Mouse (Mus musculus) midbrain, embryonic 10.5 days (tissue): Measurements from ENCODE around the gene Begain. TPM values are rescaled to one million over a fixed set of nuclear protein-coding genes. Genes with fewer than 3 reads are reported as not detected.
A peak's percentile ranks its signal among the peaks of the same experiment; 100 is the strongest.

Experiments
- DNase-seq: peaks from one replicate; pipeline ENCODE4 v3.0.0-alpha.2; 2017; ENCODE audit warnings: low spot score
- H3K27ac ChIP-seq: fragments of 300-500 bp; sonication (generic); replicated peaks from 2 replicates; pipeline ENCODE4 v1.5.1; 2016; ENCODE audit warnings: mild to moderate bottlenecking
- H3K27me3 ChIP-seq: fragments of 300-500 bp; sonication (generic); 2 replicates; pipeline ENCODE4 v1.6.1; 2016; ENCODE audit warnings: low read depth, mild to moderate bottlenecking; ENCODE audit not compliant: poor library complexity, severe bottlenecking
- H3K36me3 ChIP-seq: fragments of 300-500 bp; sonication (generic); 2 replicates; pipeline ENCODE4 v1.6.1; 2016; ENCODE audit warnings: mild to moderate bottlenecking, moderate library complexity
- H3K4me1 ChIP-seq: fragments of 300-500 bp; sonication (generic); 2 replicates; pipeline ENCODE4 v1.6.1; 2016
- H3K4me3 ChIP-seq: fragments of 300-500 bp; sonication (generic); 2 replicates; pipeline ENCODE4 v1.5.1; 2016; ENCODE audit warnings: mild to moderate bottlenecking, moderate library complexity
- H3K9me3 ChIP-seq: fragments of 300-500 bp; sonication (generic); replicated peaks from 2 replicates; pipeline ENCODE4 v1.6.1; 2016; ENCODE audit warnings: mild to moderate bottlenecking
- WGBS: fragments of 180-500 bp; shearing (Covaris S2); methylation state at CpG from one replicate; pipeline ENCODE4 v1.1.7; 2016; 5-methylcytosine and 5-hydroxymethylcytosine counted together
- polyA plus RNA-seq: library from polyadenylated mRNA; unstranded; fragments of >200 nt; fragmentation: Nextera tagmentation; extraction: Ambion mirVana; gene quantifications from 2 replicates; pipeline ENCODE4 v1.2.1, GENCODE M21; 2016

Begain gene
- 4.3 and 4.8 TPM in 2 replicates for polyA plus RNA-seq

DNA sequence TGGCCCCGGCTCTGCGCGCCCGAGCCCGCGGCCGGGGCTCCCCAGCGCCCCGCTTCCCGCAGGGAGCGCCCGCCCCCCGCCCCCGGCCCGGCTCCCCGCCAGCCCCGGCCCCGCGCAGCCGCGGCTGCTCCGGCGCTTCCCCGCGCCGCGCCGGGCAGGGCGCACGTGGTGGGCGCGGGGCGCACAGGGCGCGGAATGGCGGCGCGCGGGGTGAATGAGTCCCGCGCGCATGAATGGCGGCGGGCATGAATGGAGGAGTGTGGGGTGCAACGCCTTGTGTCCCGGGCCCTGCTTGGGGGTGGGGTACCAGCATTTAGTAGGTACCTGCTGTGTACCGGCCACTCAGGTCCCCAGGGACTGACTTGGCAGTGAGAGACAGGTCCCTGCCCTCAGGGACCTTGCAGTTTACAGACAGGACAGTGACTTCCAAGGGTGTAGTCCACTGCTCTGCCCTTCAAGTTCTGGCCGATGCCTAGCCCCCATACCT lies at the start of gene Begain:
TSS of gene Begain (minus strand) at position 51 of the 487 bp plus-strand sequence.
- Histone ChIP-seq H3K4me3 (peak within 1 kb of the TSS; percentile 68), H3K36me3 (no peaks in the 10 kb centered on the region), H3K9me3 (no peaks in the 10 kb centered on the region), H3K4me1 (peaks cover 23% of the 10 kb centered on the region), H3K27me3 (peaks cover 37% of the 10 kb centered on the region), H3K27ac (peak within 1 kb of the TSS; percentile 88)
- DNase-seq = peak; percentile 38
- 2% methylated on average over 48 of the region's 48 CpGs for WGBS

DNA sequence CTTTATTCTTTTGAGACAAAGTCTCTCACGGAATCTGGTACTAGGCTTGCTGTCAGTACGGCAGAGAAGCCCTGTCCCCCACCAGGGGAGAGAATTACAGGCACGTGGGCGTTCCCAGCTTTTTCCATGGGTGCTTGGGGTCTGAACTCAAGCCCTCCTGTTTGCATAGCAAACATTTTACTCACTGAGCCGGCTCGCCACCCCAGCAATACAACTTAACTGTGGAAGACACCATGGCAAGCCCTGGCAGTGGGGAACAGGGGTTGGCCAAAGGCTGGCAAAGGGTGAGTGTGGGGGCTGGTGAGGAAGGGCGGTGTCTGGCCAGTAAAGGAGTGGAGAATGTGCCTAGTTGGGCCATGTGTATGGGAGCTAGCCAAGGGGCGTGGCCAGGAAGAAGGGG lies 47.7 kb upstream of the Begain start:
- Histone ChIP-seq H3K4me3 (no peak overlapping the region), H3K36me3 (no peaks in the 10 kb centered on the region), H3K27ac (no peak overlapping the region), H3K4me1 (peaks cover 15% of the 10 kb centered on the region), H3K27me3 (no peaks in the 10 kb centered on the region), H3K9me3 (no peaks in the 10 kb centered on the region)
- WGBS = 67% methylated on average over 8 of the region's 8 CpGs
- no peak for DNase-seq

DNA sequence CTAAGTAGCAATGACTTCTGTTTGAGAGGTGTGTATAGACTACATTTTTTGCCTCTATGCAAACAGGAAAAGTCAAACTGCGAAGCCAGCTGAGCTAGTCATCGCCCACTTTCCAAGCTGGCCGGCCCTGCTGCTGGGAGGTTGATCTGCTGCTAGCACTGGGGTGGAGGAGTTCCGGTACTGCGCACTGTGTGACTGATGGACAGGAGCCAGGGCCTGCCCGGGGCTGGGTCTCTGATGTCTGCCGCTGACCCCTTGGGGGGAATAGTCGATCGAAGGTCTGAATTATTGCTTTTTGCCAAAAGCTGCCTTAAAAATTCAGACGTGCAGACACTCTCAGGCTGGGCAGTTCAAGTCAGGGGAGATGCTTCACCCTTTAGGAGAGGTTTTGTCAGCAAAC lies 47.1 kb upstream of the Begain start:
- H3K27me3 ChIP-seq = no peaks in the 10 kb centered on the region
- no peak overlapping the region for H3K27ac ChIP-seq
- no peaks in the 10 kb centered on the region for H3K36me3 ChIP-seq
- no peak for DNase-seq
- H3K9me3 ChIP-seq = no peaks in the 10 kb centered on the region
- H3K4me1 ChIP-seq = peaks cover 15% of the 10 kb centered on the region
- H3K4me3 ChIP-seq = no peak overlapping the region
- 90% methylated on average over 10 of the region's 10 CpGs for WGBS

DNA sequence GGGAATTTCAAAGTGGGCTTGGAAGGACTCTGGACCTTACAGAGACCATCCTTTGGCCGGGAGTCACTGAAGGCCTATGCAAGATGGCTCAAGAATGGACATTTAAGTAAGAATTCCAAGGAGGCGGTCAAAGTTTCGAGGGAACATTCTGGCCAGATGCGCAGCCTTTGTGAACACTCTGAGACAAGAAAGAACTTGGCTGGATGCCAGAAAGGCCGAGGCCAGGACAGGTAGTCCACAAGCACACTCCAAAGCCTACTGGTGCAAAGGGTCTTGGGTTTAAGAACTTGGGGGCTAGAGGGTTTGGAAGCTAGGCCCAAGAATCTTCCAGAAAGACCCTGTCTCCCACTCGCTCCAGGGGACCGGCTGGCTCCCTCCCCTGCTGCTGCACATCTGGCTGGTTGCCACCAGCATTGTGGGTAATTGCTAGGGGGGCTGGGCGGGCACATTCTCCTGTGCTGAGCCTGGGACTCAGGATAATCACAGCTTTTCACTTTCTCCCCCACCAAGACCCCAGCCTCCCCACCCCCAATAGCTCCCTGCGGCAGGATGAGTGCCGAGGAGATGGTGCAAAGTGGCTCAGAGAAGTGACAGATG lies 45.1 kb upstream of the Begain start:
- Histone ChIP-seq H3K27ac (peak overlapping the region; percentile 7; the same call in 1 of the 2 replicates), H3K4me3 (no peak overlapping the region), H3K9me3 (no peaks in the 10 kb centered on the region), H3K4me1 (peaks cover 15% of the 10 kb centered on the region), H3K27me3 (no peaks in the 10 kb centered on the region), H3K36me3 (no peaks in the 10 kb centered on the region)
- 74% methylated on average over 10 of the region's 10 CpGs for WGBS
- DNase-seq = no peak

DNA sequence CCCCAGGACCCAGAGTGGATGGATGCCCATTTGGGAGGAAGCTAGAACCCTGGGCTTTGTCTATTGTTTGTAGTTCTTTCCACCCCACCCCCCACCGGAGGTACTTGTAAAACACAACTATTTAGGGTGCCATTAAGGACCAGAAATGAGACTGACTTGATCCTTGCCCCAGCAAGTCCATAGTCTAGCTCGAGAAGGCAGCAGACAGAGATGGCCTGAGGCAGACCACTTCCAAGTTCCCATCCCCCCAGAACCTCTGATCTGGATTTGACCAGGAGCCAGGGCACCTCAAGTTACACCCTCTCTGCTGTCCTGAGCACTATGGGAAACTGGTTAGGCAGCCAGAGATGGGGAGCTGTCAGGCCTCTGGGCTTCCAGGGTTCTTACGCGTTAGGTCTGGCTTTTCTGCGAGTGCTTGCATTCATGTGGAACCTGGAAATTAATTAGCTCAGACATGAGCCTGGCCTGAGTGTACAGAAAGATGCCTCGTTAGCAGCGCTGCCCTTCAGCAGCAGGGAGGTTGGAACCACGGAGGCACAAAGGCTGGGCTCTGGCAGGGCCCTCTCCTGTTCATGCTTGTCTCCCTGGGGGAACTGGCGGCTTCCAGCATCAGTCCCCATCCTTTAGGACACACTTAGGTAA lies 44.5 kb upstream of the Begain start:
- DNase-seq = no peak
- Histone ChIP-seq H3K27ac (no peak overlapping the region), H3K27me3 (no peaks in the 10 kb centered on the region), H3K4me3 (no peak overlapping the region), H3K4me1 (peaks cover 15% of the 10 kb centered on the region), H3K36me3 (no peaks in the 10 kb centered on the region), H3K9me3 (no peaks in the 10 kb centered on the region)
- WGBS = 74% methylated on average over 9 of the region's 9 CpGs

DNA sequence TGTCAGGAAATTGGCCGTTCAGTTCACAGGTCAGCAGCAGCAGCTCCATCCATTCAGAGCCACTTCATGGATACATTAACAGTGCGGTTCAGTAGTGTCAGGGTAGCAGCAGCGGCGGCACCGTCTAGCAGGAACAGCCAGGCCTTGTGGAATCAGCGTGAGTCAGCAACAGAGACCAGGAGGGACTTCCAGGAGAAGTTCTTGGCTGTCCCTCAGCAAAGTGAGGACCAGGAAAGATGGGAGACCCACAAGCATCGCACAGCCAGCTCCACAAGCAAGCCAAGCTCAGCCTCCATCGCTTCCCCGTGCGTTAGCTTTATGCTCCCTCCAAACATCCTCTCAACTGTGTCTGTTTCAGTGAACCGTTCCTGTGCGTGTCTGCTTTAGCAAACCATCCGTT lies 40.9 kb upstream of the Begain start:
- 89% methylated on average over 13 of the region's 13 CpGs for WGBS
- Histone ChIP-seq H3K36me3 (no peaks in the 10 kb centered on the region), H3K27me3 (no peaks in the 10 kb centered on the region), H3K9me3 (no peaks in the 10 kb centered on the region), H3K27ac (no peak overlapping the region), H3K4me1 (peaks cover 11% of the 10 kb centered on the region), H3K4me3 (no peak overlapping the region)
- no peak for DNase-seq

DNA sequence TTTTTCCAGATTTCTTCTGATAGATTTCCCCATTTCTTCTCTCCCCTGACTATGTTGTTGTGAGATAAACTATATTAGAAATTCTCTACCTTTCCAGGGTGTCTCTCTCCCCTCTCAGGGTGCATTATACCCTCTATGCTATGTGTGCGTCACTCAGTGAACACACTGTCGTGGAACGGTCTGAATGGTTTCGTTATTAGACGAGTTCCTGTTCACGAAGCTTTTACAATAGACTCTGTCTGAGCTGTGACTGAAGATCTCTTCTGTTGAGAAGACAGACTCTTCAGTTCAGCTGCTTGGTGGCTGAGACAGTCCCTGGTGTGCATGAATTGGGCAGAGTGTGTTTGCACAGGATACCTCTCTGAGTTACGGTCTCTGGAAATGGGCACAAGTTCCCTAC lies 32.4 kb upstream of the Begain start:
- WGBS = 93% methylated on average over 7 of the region's 7 CpGs
- Histone ChIP-seq H3K9me3 (no peaks in the 10 kb centered on the region), H3K27ac (no peak overlapping the region), H3K27me3 (no peaks in the 10 kb centered on the region), H3K4me3 (no peak overlapping the region), H3K36me3 (no peaks in the 10 kb centered on the region), H3K4me1 (no peaks in the 10 kb centered on the region)
- no peak for DNase-seq

DNA sequence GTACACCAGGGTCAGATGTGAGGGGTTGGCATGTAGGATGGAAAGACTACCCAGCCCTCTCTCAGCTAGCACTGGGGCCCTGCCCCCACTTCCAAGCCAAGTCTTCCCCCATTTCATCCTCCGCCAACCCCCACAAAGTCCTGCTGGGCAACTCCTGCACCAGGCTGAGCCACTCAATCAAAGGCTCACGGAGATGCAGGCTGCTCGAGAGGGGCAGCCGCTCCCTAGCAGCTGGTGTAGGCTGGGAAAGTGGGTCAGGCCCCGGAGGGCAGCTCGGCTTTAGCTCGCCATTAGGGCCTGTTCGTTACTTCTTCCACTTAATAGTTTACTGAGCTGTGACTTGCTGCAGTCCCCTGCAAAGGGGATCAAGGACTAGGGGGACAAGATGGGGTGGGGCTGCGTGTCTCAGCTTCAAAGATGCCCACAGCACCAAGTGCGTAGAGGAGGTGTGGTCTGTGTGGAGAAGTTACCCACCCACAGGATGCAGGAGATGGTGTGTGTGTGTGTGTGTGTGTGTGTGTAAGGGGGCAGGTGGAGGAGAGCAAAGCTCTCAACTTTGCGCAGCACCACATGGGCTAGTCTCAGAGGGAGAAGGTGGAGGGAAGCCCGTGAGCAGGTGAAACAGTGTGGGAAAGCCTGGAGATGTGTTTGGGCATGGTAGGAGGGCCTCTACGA lies 22.6 kb upstream of the Begain start:
- DNase-seq = no peak
- Histone ChIP-seq H3K9me3 (no peaks in the 10 kb centered on the region), H3K27me3 (no peaks in the 10 kb centered on the region), H3K4me3 (no peak overlapping the region), H3K4me1 (0 out of 2 replicates have a peak, but pooled peaks cover 3% of the 10 kb centered on the region), H3K36me3 (no peaks in the 10 kb centered on the region), H3K27ac (no peak overlapping the region)
- 73% methylated on average over 13 of the region's 13 CpGs for WGBS

DNA sequence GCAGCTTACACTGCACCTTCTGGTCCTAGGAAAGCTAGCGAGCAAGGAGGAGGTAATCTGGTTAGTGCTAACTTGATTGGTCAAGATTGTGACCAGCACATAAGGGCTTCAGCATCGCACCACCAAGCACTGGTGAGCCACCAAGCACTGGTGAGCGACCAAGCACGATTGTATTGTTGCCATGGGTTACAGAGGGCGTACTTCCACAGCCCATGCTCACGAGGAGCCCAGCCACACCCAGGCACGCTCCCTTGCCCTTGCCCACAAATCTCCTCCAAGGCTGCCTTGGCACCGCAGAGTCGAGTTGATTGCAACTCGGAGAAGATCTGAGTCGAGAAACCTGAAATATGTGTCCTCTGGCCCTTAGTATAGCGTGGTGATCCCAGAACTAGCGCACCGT lies 22.0 kb upstream of the Begain start:
- no peak for DNase-seq

DNA sequence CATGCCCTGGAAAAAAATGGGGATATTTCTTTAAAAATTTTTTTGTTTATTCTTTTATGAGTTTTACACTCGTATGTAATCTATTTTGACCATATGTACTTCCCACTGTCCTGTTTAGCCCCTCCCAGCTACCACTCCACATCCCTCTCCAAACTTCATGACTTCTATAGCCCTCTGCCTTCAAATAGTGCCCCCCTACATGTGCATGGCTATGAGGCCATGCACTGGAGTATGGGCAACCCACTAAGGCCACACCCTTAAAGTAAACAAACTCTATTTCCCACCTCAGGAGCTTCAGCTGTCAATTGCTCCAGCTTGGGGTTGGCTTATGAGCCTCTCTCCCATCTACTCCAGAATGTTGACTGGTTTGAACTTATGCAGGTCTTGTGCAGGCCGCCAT lies 18.1 kb upstream of the Begain start:
- Histone ChIP-seq H3K4me3 (no peak overlapping the region), H3K4me1 (0 out of 2 replicates have a peak, but pooled peaks cover 3% of the 10 kb centered on the region), H3K27me3 (no peaks in the 10 kb centered on the region), H3K36me3 (no peaks in the 10 kb centered on the region), H3K27ac (no peak overlapping the region), H3K9me3 (no peaks in the 10 kb centered on the region)
- no peak for DNase-seq
- 87% methylated on average over 2 of the region's 2 CpGs for WGBS

More for the DNA sequence above, 22.0 kb upstream of the Begain start:
- no peaks in the 10 kb centered on the region for H3K9me3 ChIP-seq
- 0 out of 2 replicates have a peak, but pooled peaks cover 3% of the 10 kb centered on the region for H3K4me1 ChIP-seq
- no peak overlapping the region for H3K4me3 ChIP-seq
- H3K27me3 ChIP-seq = no peaks in the 10 kb centered on the region
- H3K27ac ChIP-seq = no peak overlapping the region
- WGBS = 82% methylated on average over 14 of the region's 14 CpGs
- H3K36me3 ChIP-seq = no peaks in the 10 kb centered on the region

DNA sequence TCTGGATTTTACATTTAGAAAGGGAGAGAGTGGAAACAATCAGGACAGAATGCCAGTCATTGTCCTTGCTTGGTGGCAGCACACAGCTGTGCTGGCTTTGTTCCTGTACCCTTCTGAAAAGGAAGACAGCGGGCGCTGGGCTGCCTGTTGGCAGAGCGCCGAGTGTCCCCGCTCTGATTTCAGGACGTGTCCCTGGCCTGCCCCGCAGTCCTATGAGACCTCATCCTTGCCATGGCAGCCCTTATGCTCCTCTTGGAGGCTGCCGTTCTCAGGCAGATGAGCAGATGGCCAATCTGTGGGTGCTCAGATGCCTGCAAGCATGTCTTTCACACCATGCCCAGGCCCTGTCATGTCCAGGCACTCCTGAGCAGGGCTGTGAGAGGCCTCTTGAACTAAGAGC lies 17.7 kb upstream of the Begain start:
- no peaks in the 10 kb centered on the region for H3K9me3 ChIP-seq
- no peak overlapping the region for H3K27ac ChIP-seq
- H3K4me3 ChIP-seq = no peak overlapping the region
- no peaks in the 10 kb centered on the region for H3K36me3 ChIP-seq
- DNase-seq = no peak
- H3K27me3 ChIP-seq = no peaks in the 10 kb centered on the region
- 0 out of 2 replicates have a peak, but pooled peaks cover 3% of the 10 kb centered on the region for H3K4me1 ChIP-seq
- WGBS = 79% methylated on average over 8 of the region's 8 CpGs

DNA sequence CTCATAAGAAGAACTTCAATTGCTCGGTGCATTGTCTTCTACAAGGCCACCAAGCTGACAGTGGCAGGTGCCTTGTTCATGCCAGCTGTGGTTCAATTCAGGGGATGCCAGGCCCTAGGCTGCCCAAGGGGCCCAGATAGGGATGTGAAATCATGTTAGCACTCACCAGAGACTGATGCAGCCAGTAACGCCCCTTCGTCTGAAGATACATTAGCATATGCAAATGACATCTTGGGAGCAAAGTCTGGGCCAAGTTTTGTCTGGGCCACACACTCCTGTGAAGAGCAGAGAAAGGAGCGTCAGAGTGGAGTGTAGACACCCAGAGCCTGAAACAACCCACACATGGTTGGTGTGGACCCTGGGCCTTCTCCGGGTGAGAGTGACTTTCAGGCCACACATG lies 17.0 kb upstream of the Begain start:
- no peaks in the 10 kb centered on the region for H3K27me3 ChIP-seq
- no peaks in the 10 kb centered on the region for H3K9me3 ChIP-seq
- no peak overlapping the region for H3K4me3 ChIP-seq
- 88% methylated on average over 5 of the region's 5 CpGs for WGBS
- H3K36me3 ChIP-seq = no peaks in the 10 kb centered on the region
- no peaks in the 10 kb centered on the region for H3K4me1 ChIP-seq
- H3K27ac ChIP-seq = no peak overlapping the region
- DNase-seq = no peak

DNA sequence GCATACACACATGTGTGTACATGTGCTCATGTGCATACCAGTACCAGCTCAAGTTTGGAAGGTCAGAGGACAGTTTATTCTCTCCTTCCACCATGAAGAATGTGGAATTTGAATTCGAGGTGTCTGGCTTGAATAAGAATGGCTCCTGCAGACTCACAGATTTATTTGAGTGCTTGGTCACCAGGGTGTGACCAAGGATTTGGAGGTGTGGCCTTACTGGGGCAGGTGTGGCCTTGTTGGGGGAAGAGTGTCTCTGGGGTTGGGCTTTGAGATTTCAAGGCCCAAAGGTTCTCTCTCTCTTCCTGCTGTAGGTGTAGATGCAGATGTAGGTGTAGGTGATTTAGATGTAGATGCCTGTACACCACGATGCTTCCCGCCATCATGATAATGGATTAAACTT lies 15.5 kb upstream of the Begain start:
- Histone ChIP-seq H3K9me3 (no peaks in the 10 kb centered on the region), H3K27ac (no peak overlapping the region), H3K4me3 (no peak overlapping the region), H3K36me3 (no peaks in the 10 kb centered on the region), H3K27me3 (no peaks in the 10 kb centered on the region), H3K4me1 (no peaks in the 10 kb centered on the region)
- 88% methylated on average over 3 of the region's 3 CpGs for WGBS
- no peak for DNase-seq
